Comparison of ENCODE assay signal across 9 mouse cellular contexts in the genomic region with DNA sequence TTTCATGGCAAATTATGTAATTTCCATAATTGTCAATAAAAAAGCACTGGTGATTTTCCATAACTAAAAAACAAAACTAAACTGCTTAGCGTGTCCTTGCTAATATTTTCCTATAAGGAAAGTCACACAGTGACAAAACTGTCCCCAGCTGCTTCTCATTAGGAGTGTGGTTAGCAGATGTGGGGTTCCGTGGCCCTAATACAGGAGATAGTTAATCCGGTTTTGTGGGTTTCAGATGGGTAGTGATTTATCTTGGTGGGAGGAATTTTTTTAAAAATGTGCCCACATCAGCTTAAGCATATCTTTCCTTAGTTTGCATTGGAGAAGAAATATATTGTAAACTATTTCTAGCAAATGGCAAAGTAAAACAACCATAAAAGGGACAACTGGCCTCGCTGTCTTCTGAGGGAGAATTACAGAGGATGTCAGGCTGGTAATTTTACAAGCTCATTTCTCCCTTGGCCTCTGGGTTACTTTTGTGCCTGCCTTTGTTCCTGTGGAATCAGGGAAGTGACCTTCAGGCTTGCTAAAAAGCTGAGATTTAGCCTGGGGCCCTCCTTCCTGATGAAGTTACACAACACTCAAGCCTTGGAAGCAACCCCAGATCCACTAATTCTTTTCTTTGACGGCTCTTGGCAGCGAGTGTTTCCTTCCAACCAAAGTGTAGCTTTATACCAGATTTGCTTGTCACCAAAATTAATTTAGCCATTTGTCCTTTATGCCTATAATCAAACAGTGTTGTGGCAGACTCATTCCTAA. TPM values are rescaled to one million over a fixed set of nuclear protein-coding genes. Genes with fewer than 3 reads are reported as not detected.
A peak's percentile ranks its signal among the peaks of the same experiment; 100 is the strongest.
DNase-seq lines count a peak whose midpoint lies in the region; TF ChIP-seq lines count a peak whose summit lies in the region.
"Had no signal": no experiment of that assay in that cellular context is flagged by ENCODE, and none has a peak within 500 bp of the region (broad histone marks: within the 10 kb centered on the region; RNA-seq: fewer than 3 reads in every experiment).

No protein-coding gene starts in this region.

- H3K4me3 ChIP-seq in layer of hippocampus, adult 2 months, result no peak overlapping the region
- H3K4me3 ChIP-seq in kidney, adult 2 months (ENCODE audit: insufficient read depth, low read depth, low read length), result no peak overlapping the region
- no peak overlapping the region for H3K4me3 ChIP-seq in macrophage (ENCODE audit: inconsistent target)
- H3K4me3 ChIP-seq: hindbrain, embryonic 15.5 days had no signal

- H3K79me2 ChIP-seq in macrophage (ENCODE audit: inconsistent target), result no peaks in the 10 kb centered on the region

- peaks cover 25% of the 10 kb centered on the region; the same call in 1 of the 2 replicates for H3K4me1 ChIP-seq in kidney, adult 2 months (ENCODE audit: control insufficient read depth, insufficient read depth, low read length)

- no peaks in the 10 kb centered on the region for H3K36me3 ChIP-seq in kidney, adult 2 months (ENCODE audit: control insufficient read depth, insufficient read depth, low read length)
- no peaks in the 10 kb centered on the region for H3K36me3 ChIP-seq in macrophage (ENCODE audit: inconsistent target)
- H3K36me3 ChIP-seq: hindbrain, embryonic 15.5 days had no signal

- no peak for TF ChIP-seq POLR2A in kidney, adult 2 months (IDR thresholded peaks at IDR 0.05; ENCODE audit: low read depth, low read length)

- TF ChIP-seq CTCF in layer of hippocampus, adult 2 months (conservative IDR thresholded peaks at IDR 0.05), result no peak
- no peak for TF ChIP-seq CTCF in kidney, adult 2 months (conservative IDR thresholded peaks at IDR 0.05; ENCODE audit: insufficient read depth, insufficient read length, low read depth, low read length)

- DNase-seq in layer of hippocampus, adult 2 months (ENCODE audit: low spot score in 2 of 2), result no peak
- DNase-seq in layer of hippocampus, adult 18-20 months (ENCODE audit: low spot score in 2 of 2), result no peak
- DNase-seq in forelimb bud, embryonic 11.5 days (ENCODE audit: low read depth, low spot score), result peak; percentile 50
- peak; percentile 94 for DNase-seq in kidney, adult 2 months
- no peak for DNase-seq in frontal cortex, postnatal 10 days (ENCODE audit: low spot score in 2 of 2)
- DNase-seq in right cerebral cortex, postnatal 36 days (ENCODE audit: low spot score in 2 of 2), result no peak
- DNase-seq in thymus, postnatal 14 days, result no peak

- no peaks in the 10 kb centered on the region for H3K27me3 ChIP-seq in kidney, adult 2 months (replicated peaks; ENCODE audit: control insufficient read depth, insufficient read depth, low read length)

- WGBS in kidney, adult 2 months, result 33% methylated on average over 6 of the region's 6 CpGs
- WGBS in macrophage (ENCODE audit: missing documents), result 56% methylated on average over 6 of the region's 6 CpGs

- H3K27ac ChIP-seq in layer of hippocampus, adult 2 months, result peak overlapping the region; percentile 58
- H3K27ac ChIP-seq in kidney, adult 2 months (ENCODE audit: insufficient read depth, low read depth, low read length), result peak overlapping the region; percentile 48
- H3K27ac ChIP-seq in macrophage, result 0 out of 2 replicates have a peak overlapping the region, but pooled peaks have one; percentile 8
- H3K27ac ChIP-seq: hindbrain, embryonic 15.5 days had no signal

RNA-seq across cellular contexts. Expression of a gene that starts 6.2 kb away (rescaled TPM):
- total RNA-seq in layer of hippocampus, adult 2 months (2021), result 10 to 100 TPM; 24.8 to 24.9 TPM
- 10 to 100 TPM; 22.6 to 26.3 TPM for total RNA-seq in layer of hippocampus, adult 18-20 months (2021)
- polyA plus RNA-seq in kidney, adult 2 months (2012; rRNA removed), result 9.4 and 10.4 TPM in 2 replicates
- total RNA-seq in macrophage (2018; cell fraction: chromatin; rRNA removed), result 10 to 100 TPM; 18.2 to 50.8 (median 32.8) TPM
- total RNA-seq in macrophage (2018; cell fraction: cytosol; rRNA removed), result 10 to 100 TPM in 24 of 26 experiments, 1 to 10 TPM in 2; 9.7 to 18.9 (median 13.0) TPM
- 10 to 100 TPM; 16.4 to 48.6 (median 27.7) TPM for total RNA-seq in macrophage (2018; cell fraction: nucleus; rRNA removed)
- 7.2 to 10.1 TPM (median 8.4 TPM) in 3 replicates for polyA plus RNA-seq in macrophage (2018)

RNA-seq across cellular contexts. Expression of a gene that starts 35.9 kb away (rescaled TPM):
- 10 to 100 TPM; 43.4 to 47.9 TPM for total RNA-seq in layer of hippocampus, adult 2 months (2021)
- total RNA-seq in layer of hippocampus, adult 18-20 months (2021), result 10 to 100 TPM; 43.3 to 45.1 TPM
- 24.1 and 24.5 TPM in 2 replicates for polyA plus RNA-seq in kidney, adult 2 months (2012; rRNA removed)
- 10 to 100 TPM in 14 of 26 experiments, 1 to 10 TPM in 12; 4.5 to 21.0 (median 11.2) TPM for total RNA-seq in macrophage (2018; cell fraction: chromatin; rRNA removed)
- 10 to 100 TPM in 21 of 26 experiments, 1 to 10 TPM in 5; 7.4 to 15.2 (median 11.8) TPM for total RNA-seq in macrophage (2018; cell fraction: cytosol; rRNA removed)
- total RNA-seq in macrophage (2018; cell fraction: nucleus; rRNA removed), result 10 to 100 TPM in 9 of 26 experiments, 1 to 10 TPM in 17; 4.2 to 27.6 (median 7.8) TPM
- polyA plus RNA-seq in macrophage (2018), result 10.0 to 27.2 TPM (median 15.8 TPM) in 3 replicates

RNA-seq across cellular contexts. Expression of a gene that starts 59.3 kb away (rescaled TPM):
- total RNA-seq in layer of hippocampus, adult 2 months (2021), result 1 to 10 TPM; 1.3 to 1.9 TPM
- 1 to 10 TPM; 1.7 TPM for total RNA-seq in layer of hippocampus, adult 18-20 months (2021)
- 0.72 and 0.98 TPM in 2 replicates for polyA plus RNA-seq in kidney, adult 2 months (2012; rRNA removed)
- total RNA-seq in macrophage (2018; cell fraction: chromatin; rRNA removed), result under 1 TPM in 5 of 26 experiments, not detected in 21; 0.12 to 0.20 (median 0.13) TPM
- not detected for total RNA-seq in macrophage (2018; cell fraction: cytosol; rRNA removed)
- total RNA-seq in macrophage (2018; cell fraction: nucleus; rRNA removed), result under 1 TPM in 5 of 26 experiments, not detected in 21; 0.08 to 0.14 (median 0.12) TPM
- polyA plus RNA-seq in macrophage (2018), result 0.22 TPM in 1 of 3 replicates, not detected in the others

Comparison
In these comparisons a context has a peak if more than half of its experiments do, and no peak if none do; other contexts are left out.
1. DNase-seq: peak in forelimb bud, embryonic 11.5 days (single experiment) and kidney, adult 2 months (single experiment); none in layer of hippocampus, adult 2 months (0 of 2), layer of hippocampus, adult 18-20 months (0 of 2), frontal cortex, postnatal 10 days (0 of 2), right cerebral cortex, postnatal 36 days (0 of 2) and thymus, postnatal 14 days (single experiment).
2. H3K27ac ChIP-seq: peak in every context shown above with its lines; median percentile 58 in layer of hippocampus, adult 2 months; 48 in kidney, adult 2 months; 8 in macrophage.